Mouse (Mus musculus) forelimb bud, embryonic 11.5 days (tissue): ENCODE measurements around the gene Stac.

Source experiments
- DNase-seq: peaks from one replicate; pipeline ENCODE4 v3.0.0-alpha.2; 2012; ENCODE audit warnings: low read depth, low spot score

The Stac gene

DNA sequence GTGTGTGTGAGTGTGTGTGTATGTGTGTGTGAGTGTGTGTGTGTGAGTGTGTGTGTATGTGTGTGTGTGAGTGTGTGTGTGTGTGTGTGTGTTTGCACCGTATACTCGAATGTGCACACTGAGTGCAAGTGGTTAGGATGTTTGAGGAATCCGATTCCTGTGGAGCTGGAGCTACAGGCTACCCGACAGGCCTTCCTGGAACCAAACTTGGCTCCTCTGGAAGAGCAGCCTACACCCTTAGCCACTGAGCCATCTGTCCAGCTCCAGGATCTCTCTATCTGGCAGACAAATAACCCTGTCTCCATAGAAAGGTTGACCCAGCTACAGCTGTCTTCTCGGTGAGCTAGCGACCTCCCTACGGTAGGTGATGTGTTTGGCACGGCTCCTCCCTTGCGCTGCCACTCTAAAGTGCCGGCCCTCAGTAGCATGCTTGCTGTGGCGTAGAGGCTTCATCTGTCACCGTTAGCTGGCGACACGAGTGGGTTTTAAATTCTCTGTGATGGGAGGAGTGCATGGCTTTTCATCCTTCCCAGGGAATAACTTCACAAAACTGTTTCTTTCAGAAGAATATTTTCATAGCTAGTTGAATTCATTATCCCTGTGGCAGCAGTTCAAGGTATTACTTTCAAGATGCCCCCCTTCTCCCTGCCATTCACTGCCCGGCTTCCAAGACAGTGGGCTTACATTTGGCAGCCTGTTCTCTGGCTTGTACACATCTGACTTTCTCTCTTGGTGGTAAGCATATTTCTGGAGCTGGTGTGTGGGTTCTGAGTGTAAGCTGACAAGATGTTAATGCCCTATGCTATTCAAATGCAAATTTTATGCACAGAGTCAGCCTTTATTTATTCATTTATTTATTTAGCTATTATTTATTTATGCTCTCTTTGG lies 175.3 kb downstream of the Stac start:
- no peak for DNase-seq
